Mouse (Mus musculus) G1E-ER4 (cell line): ENCODE results near the gene Gpx8. TPM values are rescaled to one million over a fixed set of nuclear protein-coding genes. Genes with fewer than 3 reads are reported as not detected.

Experiments
- GATA1 ChIP-seq: IDR thresholded peaks from one replicate; pipeline ENCODE4 v1.8.0; 2012; ENCODE audit warnings: low read length, inconsistent platforms
- polyA plus RNA-seq: library from polyadenylated mRNA; stranded (reverse); fragments of >175 nt; gene quantifications from 2 replicates; pipeline ENCODE4 v1.2.3, GENCODE M21; 2012

The Gpx8 gene
- polyA plus RNA-seq = not detected in 2 replicates

DNA sequence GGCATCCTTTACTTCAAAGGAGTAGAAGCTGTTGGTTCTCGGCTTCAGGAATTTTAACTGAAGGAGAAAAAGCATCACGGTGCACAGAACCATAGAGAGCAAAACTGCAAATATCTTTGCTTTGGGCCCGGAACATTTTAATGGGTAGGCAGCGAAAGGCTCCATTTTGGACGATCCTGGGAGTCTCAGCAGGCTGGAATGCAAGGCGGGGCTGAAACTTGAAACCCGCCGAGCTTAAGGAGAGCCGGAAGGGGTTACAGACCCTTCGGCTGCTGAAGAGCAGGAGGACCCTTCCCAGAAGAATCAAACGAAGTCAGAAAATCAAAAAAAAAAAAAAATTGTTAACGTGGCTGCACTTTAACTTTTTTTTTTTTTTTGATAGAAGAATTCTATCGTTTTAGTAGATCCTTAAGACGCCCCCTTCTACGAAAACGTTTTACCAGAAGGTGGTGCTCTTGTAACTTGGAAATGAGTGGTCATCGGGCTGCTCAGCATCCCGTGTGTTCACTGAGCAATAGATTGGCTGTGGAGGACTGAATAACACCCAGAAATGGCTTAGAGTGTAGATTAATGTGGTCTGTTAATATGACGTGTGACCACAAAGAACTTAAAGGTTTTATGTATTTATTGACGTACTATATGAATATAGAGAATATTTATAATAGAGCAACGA, at the start of gene Gpx8:
TSS of gene Gpx8 (minus strand) at position 200 of the 673 bp plus-strand sequence.
- no peak for TF ChIP-seq GATA1

DNA sequence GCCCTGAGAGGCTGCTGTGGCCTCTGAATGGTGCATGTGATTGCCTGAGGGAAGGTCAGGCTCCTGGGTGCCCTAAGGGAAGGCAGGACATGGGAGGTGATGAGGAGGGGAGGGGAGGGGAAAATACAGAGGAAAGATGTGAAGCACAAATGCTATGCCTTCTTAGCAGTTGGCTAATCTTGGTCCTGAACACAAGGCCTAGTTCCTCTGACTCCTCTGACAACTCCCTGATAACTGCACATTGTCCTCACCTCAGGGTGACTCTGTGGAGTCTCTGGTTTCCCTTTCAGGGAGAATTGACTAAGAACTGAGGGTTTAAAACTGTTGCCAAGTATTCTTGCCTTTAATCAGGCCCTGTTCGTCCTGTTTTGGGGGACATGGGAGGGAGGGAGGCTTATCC, 48.4 kb upstream of the Gpx8 start:
- TF ChIP-seq GATA1 = no peak

- TF ChIP-seq GATA1 = no peak
Observed at GRCm38 (mm10) chr13:113090489-113090888, 44.3 kb upstream of the Gpx8 start.

DNA sequence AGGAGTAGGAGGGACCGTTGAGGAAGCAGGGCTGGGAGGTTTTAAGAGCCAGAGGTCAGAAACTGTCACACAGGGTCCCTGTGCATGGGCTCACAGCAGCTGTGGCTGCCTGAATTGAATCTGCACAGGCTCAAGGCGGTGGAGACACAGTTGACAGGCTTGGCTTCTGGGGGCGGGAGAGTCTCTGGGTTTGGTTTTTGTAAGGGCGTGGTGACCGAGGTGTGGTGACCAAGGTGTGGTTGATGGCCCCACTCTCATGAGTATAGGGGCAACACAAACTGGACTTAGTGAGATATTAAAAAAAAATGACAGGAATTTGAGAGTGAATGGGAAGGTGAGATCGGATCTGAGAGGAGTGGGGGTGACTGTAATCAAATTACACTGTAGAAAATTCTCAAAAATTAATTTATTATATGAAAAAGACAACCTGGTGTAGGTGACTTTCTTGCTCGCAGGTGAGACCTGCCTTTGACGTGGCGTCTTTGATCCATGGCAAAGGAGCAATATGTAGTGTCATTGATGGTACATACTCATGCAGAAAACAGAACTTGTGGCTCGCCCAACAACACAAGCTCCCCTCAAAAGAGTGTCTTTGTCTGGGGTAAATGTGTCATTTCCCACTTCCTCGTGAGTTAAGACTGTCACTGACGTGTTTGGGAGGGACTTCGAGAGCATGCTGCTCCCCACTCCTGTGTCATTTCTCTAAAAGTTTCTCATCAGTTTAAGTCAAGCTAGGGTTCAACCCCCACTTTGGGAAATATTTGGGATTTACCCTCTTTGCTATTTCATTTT, 41.2 kb upstream of the Gpx8 start:
- TF ChIP-seq GATA1 = no peak

DNA sequence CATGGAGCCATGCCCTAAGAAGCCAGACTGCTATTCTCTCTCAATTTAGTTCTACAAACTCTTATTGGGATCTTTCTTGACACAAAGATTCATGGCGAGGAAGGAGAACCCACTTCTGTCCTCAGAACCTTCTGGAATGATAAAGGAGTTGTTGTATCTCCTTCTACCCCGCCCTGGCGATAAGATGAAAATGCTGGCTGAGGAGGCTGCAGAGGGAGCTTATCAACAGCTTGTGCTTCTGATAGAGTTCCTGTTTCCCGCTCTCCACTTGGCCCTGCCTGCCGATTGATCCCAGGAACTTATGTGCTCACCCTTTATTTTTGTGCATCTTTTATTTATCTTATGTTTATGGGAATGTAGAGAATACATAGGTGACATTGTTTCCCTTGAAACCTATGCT, 38.5 kb upstream of the Gpx8 start:
- no peak for TF ChIP-seq GATA1

- TF ChIP-seq GATA1 = no peak
Observed at GRCm38 (mm10) chr13:113082101-113082500, 35.9 kb upstream of the Gpx8 start.

DNA sequence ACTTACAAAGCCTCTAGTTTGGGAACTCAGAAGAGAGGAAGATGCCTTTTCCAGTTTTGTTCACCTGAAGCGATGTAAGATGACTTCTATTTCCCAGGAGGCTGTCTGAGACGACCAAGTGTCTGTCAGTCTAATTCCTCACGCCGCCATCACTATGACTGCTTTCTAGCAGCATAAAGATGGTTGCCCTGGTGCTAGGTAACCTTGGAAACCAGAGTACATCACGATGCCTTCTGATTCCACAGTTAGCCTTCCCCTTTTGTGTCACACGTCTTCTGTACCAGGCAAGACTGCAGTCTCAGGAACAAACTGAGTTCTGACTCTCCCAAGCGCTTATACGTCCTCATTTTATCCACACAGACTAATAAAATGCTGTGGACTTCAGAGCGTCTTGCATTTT, 32.8 kb upstream of the Gpx8 start:
- TF ChIP-seq GATA1 = no peak

DNA sequence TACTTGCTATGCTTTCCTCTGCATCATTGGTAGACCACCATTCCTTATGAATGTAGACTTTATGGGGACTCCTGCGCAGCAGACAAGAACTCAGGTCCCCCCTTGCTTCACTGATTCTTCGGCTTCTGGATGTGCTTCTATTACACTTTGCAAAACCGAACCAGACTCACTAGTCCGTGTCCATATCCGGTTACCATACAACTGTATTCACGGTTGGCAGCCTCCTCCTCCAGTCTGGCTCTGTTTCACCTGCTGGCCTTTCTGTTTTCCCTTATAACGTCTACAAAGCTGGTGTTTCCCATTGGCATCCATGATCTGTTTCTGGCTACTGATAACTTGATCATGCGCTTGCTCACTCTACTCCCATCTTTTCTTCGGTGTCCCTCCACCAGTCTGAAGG, 18.3 kb upstream of the Gpx8 start:
- TF ChIP-seq GATA1 = no peak

- no peak for TF ChIP-seq GATA1
Observed at GRCm38 (mm10) chr13:113061746-113062145, 15.5 kb upstream of the Gpx8 start.

GRCm38 (mm10) chr13:113055826-113056225, 9.6 kb upstream of the Gpx8 start:
- TF ChIP-seq GATA1 = no peak

DNA sequence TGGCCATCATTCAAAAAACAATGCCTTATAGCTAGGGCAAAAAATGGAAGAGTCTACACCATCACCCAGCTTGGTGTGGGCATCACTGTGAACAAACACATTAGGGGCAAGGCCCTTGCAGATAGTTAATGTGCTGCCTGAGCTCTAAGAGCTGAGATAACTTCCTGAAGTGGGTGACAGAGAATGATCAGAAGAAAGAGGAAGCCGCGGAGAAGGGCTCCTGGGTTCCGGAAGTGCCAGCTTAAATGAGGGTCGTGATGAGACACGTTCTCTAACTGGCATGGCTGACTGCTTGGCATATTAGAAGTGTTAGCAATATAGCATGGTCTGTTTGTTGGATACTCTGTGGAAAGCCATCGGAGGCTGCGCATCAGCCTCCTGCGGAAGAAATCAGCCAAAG, 8.0 kb upstream of the Gpx8 start:
- no peak for TF ChIP-seq GATA1

- TF ChIP-seq GATA1 = no peak
Observed at GRCm38 (mm10) chr13:113047647-113048046, 1.4 kb upstream of the Gpx8 start.

DNA sequence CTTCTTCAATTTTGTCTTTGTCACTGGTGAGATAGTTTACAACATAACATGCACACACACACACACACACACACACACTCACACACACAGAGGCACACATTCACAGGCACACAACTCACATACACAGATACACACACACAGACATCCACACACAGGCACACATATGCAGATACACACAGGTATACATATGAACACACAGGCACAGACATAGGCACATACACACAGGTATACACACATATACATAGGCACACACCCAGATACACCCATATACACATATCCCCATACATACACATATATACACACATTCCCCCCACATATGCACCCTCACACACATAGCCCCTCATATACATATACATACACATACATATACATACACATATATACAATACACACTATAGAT, 808 bp upstream of the Gpx8 start:
- TF ChIP-seq GATA1 = no peak

GRCm38 (mm10) chr13:113045458-113046110, 626 bp downstream of the Gpx8 start:
- TF ChIP-seq GATA1 = no peak

DNA sequence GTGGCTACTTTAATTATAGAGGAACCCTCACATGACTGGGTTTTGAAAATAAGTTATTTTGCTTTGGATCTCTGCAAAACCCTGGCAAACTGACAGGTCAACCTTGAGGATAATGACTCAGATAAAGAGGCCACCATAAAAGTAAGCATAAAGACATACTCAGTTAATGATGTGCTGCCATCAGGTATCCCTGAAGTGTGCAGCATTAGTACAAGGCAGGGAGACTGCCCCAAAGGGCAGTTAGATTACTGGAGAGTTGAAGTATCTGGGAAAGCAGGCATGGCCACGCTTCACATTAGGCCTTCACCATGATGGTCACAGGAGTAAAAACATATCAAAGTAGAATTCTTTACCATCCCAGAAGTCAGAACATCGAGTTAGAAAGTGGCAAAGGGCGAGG, 1.3 kb downstream of the Gpx8 start:
- TF ChIP-seq GATA1 = no peak

DNA sequence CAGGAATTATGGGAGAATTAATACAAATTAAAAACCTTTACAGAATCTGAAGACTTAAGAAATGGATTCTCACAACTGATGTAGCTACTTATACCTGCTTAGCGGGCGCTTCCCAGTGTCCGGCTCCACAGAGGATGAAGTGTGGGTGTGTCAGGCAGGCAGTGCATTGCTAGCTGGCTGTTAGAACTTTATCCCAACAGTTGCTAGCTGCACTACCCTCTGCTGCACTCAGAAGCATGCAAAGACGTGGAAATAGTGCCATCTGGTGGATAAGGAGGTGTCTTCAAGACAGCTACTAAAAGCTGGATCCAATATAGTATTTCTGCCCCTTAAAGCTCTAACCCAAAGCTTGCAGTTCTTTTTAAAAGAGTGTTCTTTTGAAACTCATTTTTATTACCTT, 10.4 kb downstream of the Gpx8 start:
- TF ChIP-seq GATA1 = no peak

DNA sequence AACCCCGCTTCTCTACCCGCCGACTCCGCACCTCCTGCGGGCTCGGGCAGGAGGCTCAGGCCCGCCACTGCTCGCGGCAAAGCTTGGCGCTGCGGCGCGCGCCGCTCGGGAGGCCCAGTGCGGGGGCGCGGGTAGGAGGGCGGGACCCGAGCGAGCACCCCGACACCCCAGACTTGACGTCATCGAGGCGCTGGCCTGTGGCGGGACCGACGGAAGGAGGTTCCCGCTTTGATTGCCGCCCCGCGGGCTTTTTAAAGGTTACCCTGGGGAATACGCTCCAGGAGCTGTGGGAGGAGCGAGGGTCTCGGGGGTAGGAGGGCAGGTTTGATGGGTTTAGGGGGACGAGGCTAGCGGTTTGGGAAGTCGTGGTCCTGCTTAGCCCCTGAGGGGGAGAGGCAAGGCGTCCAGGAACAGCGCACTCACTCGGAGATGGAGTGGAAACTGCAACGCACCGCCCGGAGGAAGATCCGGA, 11.2 kb downstream of the Gpx8 start, which contains the start of gene Cdc20b:
TSS of gene Cdc20b (plus strand) at position 162 of the 472 bp plus-strand sequence.
- no peak for TF ChIP-seq GATA1
